Mouse (Mus musculus) megakaryocyte, embryonic 14.5 days (primary cell): ENCODE measurements around the gene Tifa. TPM values are rescaled to one million over a fixed set of nuclear protein-coding genes. Genes with fewer than 3 reads are reported as not detected.
"Not testable (repeated sequence)": the region's sequence is repeated elsewhere in the genome, so short reads cannot be mapped to it uniquely, and the experiment has no call there.

Experiments
- H3K27me3 ChIP-seq: replicated peaks from 2 replicates; pipeline ENCODE3; 2012; ENCODE audit warnings: inconsistent platforms
- H3K36me3 ChIP-seq: replicated peaks from 2 replicates; pipeline ENCODE3; 2012; ENCODE audit warnings: low read length, inconsistent platforms, mixed read lengths
- H3K4me1 ChIP-seq: 2 replicates; pipeline ENCODE4 v1.6.1; 2012; ENCODE audit warnings: inconsistent platforms
- H3K4me3 ChIP-seq: replicated peaks from 2 replicates; pipeline ENCODE3; 2012; ENCODE audit warnings: moderate library complexity, mild to moderate bottlenecking, inconsistent platforms
- H3K9me3 ChIP-seq: 2 replicates; pipeline ENCODE4 v1.6.1; 2012; ENCODE audit warnings: inconsistent platforms
- FLI1 ChIP-seq: IDR thresholded peaks from 2 replicates; pipeline ENCODE4 v1.6.1; 2012; ENCODE audit warnings: low read length, inconsistent platforms, mixed read lengths
- GATA1 ChIP-seq: IDR thresholded peaks from 3 replicates; pipeline ENCODE4 v1.6.1; 2012; ENCODE audit warnings: mixed read lengths, low read length, inconsistent platforms, borderline replicate concordance
- polyA plus RNA-seq: library from polyadenylated mRNA; stranded (reverse); fragments of >175 nt; gene quantifications from 2 replicates; pipeline ENCODE4 v1.2.3, GENCODE M21; 2012; ENCODE audit warnings: low replicate concordance; ENCODE audit not compliant: insufficient read depth

Gene Tifa
- polyA plus RNA-seq, 1 experiment: 131 TPM

DNA sequence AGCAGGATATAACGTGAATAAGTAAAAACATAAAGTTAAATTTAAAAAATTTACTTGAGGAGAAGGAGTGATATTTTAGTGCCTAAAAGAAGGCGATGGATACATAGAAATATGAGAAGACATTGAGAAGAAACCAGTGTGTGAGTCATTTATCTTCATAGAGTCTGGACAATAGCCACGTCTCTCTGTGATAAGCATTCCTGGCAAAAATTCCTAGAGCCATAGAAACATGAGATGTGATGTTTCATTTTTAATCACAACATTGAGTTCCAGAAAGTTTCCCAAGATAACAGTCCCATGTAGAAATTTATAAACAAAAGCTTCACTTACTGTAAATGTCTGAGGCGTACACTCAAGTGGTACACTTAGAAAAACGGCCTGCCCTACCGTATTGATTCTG, 6.7 kb upstream of the Tifa start:
- TF ChIP-seq FLI1 (no peak), GATA1 (no peak)
- Histone ChIP-seq H3K36me3 (peaks cover 14% of the 10 kb centered on the region), H3K4me3 (no peak overlapping the region), H3K9me3 (peaks cover 3% of the 10 kb centered on the region), H3K4me1 (peaks cover 59% of the 10 kb centered on the region), H3K27me3 (no peaks in the 10 kb centered on the region)

DNA sequence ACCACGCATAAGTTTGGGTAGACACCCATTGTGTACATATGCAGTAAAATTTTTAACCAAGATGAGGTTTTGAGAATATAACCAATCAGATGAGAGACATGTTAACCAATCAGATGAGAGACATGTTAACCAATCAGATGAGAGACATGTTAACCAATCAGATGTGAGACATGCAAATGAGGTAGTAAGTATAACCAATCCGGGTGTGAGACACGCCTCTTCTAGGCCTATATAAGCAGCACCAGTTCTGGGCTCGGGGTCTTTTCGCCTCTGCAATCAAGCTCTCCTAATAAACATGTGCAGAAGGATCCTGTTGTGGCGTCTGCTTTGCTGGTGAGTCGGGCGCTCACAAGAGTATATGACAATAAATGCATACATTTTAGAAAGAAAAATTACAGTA, 5.9 kb upstream of the Tifa start:
- not testable (repeated sequence) for H3K27me3 ChIP-seq, H3K4me3 ChIP-seq, H3K9me3 ChIP-seq
- H3K36me3 ChIP-seq: peaks cover 14% of the 10 kb centered on the region
- H3K4me1 ChIP-seq: peaks cover 66% of the 10 kb centered on the region

DNA sequence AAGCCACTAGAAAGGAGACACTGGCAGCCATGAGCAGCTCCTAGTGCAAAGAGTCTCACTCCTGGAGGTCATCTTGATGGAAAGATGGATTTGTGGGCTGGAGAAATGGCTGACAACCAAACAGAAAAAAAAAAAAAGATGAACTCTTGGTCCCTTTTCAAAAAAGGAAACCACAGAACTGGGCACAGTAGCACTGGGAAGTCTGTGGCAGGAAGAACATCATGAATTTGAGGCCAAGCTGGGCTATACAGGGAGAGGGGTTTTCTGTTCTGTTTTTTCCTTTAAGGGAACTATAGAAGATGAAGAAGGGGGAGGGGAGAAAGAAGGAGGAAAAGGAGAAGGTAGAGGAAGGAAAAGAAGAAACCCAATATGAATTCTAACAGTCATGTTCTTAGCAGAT, 2.6 kb upstream of the Tifa start:
- H3K36me3 ChIP-seq: peaks cover 15% of the 10 kb centered on the region
- no peak for TF ChIP-seq FLI1
- no peak for TF ChIP-seq GATA1
- peaks cover 66% of the 10 kb centered on the region for H3K4me1 ChIP-seq
- peaks cover 3% of the 10 kb centered on the region for H3K9me3 ChIP-seq
- no peaks in the 10 kb centered on the region for H3K27me3 ChIP-seq
- peak overlapping the region; percentile 65 for H3K4me3 ChIP-seq

DNA sequence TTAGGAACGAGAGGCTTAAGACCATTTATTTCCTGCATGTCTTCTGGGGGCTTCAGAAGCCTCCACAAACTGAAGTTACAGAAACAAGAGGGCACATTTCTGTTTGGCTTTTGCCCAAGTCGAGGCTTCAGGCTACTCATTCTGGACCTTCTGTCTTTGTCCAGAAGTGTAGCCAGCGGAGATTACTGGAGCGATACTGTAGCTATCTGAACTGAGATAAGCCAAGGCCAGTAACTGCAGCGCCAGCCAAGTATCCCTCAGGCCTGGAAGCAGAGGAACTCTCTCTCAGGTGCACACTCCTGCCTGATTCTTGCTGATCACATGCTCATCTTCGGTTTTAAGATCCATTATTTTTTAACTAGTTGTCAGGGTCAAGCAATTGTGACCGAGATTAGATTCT, 1.6 kb upstream of the Tifa start:
- peaks cover 72% of the 10 kb centered on the region for H3K4me1 ChIP-seq
- peak overlapping the region; percentile 85 for H3K4me3 ChIP-seq
- TF ChIP-seq FLI1: no peak
- no peak for TF ChIP-seq GATA1
- H3K27me3 ChIP-seq: no peaks in the 10 kb centered on the region
- H3K9me3 ChIP-seq: peaks cover 3% of the 10 kb centered on the region
- H3K36me3 ChIP-seq: peaks cover 22% of the 10 kb centered on the region

GRCm38 (mm10) chr3:127788919-127789318, 686 bp upstream of the Tifa start:
- peaks cover 3% of the 10 kb centered on the region for H3K9me3 ChIP-seq
- no peak for TF ChIP-seq FLI1
- no peak for TF ChIP-seq GATA1
- H3K4me1 ChIP-seq: peaks cover 70% of the 10 kb centered on the region
- H3K27me3 ChIP-seq: no peaks in the 10 kb centered on the region
- H3K36me3 ChIP-seq: peaks cover 27% of the 10 kb centered on the region
- H3K4me3 ChIP-seq: peak overlapping the region; percentile 95

GRCm38 (mm10) chr3:127790234-127791055, 840 bp downstream of the Tifa start:
- TF ChIP-seq FLI1 (no peak), GATA1 (no peak)
- H3K4me3 ChIP-seq: peak overlapping the region; percentile 95
- H3K36me3 ChIP-seq: peaks cover 36% of the 10 kb centered on the region
- peaks cover 7% of the 10 kb centered on the region for H3K9me3 ChIP-seq
- no peaks in the 10 kb centered on the region for H3K27me3 ChIP-seq
- peaks cover 60% of the 10 kb centered on the region for H3K4me1 ChIP-seq

- no peak for TF ChIP-seq FLI1
- TF ChIP-seq GATA1: no peak
Measured at GRCm38 (mm10) chr3:127791056-127791483, 1.5 kb downstream of the Tifa start.

DNA sequence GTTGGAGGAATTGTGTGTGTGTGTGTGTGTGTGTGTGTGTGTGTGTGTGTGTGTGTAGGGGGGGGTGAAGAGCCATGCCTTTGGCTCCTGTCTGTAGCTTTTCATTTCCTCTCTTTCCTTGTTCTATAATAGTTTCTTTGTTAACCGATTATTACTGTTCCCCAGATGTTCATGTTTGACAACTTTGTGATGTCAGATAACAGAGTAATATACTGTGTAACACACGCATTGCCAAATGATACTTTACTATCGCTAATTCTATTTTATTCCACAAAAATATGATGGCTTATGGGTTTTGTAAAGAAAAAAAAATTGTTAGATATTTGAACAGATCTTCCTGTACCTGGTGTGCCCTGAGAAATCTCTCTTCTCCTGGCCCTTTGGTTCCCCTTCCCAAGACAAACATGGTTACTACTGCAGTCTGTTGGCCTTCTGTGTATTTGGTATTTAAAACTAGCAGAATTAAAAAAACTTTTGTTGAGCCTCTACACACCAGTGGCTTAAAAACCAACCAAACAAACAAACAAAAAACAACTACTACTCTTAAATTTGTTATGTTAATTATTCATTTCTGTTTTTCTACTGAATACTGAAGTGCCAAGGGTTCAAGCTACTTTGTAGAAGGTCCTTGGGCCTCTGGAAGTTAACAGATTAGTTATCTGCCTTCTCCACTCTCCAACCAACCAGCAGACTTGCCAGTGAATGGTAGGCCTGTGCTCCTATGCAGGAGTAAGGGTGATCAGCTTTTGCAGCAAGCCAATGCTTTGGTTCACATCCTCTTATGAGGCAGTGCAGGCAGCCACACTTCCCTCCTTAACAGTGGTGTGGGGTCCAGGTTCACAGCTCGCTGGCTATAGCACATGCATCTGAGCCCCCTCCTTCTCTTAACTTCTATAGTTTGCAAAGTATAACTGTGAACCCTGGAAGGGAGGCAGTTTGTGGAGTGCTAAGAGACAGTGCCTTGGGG, 2.3 kb downstream of the Tifa start:
- Histone ChIP-seq H3K4me1 (peaks cover 46% of the 10 kb centered on the region), H3K9me3 (peaks cover 4% of the 10 kb centered on the region; the same call in 1 of the 2 replicates), H3K27me3 (no peaks in the 10 kb centered on the region), H3K36me3 (peaks cover 41% of the 10 kb centered on the region), H3K4me3 (peak overlapping the region; percentile 95)
- no peak for TF ChIP-seq GATA1
- TF ChIP-seq FLI1: no peak

More at GRCm38 (mm10) chr3:127791056-127791483, 1.5 kb downstream of the Tifa start:
- Histone ChIP-seq H3K36me3 (peaks cover 35% of the 10 kb centered on the region), H3K27me3 (no peaks in the 10 kb centered on the region), H3K4me3 (peak overlapping the region; percentile 95), H3K4me1 (peaks cover 53% of the 10 kb centered on the region), H3K9me3 (peaks cover 4% of the 10 kb centered on the region; the same call in 1 of the 2 replicates)

GRCm38 (mm10) chr3:127793022-127793421, 3.4 kb downstream of the Tifa start:
- Histone ChIP-seq H3K36me3 (peaks cover 52% of the 10 kb centered on the region), H3K4me1 (peaks cover 45% of the 10 kb centered on the region), H3K4me3 (peak overlapping the region; percentile 42), H3K27me3 (no peaks in the 10 kb centered on the region), H3K9me3 (peaks cover 4% of the 10 kb centered on the region; the same call in 1 of the 2 replicates)
- TF ChIP-seq FLI1 (no peak), GATA1 (no peak)

- Histone ChIP-seq H3K27me3 (no peaks in the 10 kb centered on the region), H3K4me3 (no peak overlapping the region), H3K36me3 (peaks cover 74% of the 10 kb centered on the region), H3K9me3 (peaks cover 4% of the 10 kb centered on the region; the same call in 1 of the 2 replicates), H3K4me1 (peaks cover 31% of the 10 kb centered on the region)
- TF ChIP-seq FLI1: no peak
- TF ChIP-seq GATA1: no peak
Measured at GRCm38 (mm10) chr3:127795762-127796161, 6.2 kb downstream of the Tifa start.
